Mouse (Mus musculus): Measurements from ENCODE around the gene 1110008L16Rik. TPM values are rescaled to one million over a fixed set of nuclear protein-coding genes. Genes with fewer than 3 reads are reported as not detected.
"Not testable (repeated sequence)": the region's sequence is repeated elsewhere in the genome, so short reads cannot be mapped to it uniquely, and the experiment has no call there.

1110008L16Rik gene
- polyA plus RNA-seq, 1 experiment from 2014 or later, result 8.6 TPM

DNA sequence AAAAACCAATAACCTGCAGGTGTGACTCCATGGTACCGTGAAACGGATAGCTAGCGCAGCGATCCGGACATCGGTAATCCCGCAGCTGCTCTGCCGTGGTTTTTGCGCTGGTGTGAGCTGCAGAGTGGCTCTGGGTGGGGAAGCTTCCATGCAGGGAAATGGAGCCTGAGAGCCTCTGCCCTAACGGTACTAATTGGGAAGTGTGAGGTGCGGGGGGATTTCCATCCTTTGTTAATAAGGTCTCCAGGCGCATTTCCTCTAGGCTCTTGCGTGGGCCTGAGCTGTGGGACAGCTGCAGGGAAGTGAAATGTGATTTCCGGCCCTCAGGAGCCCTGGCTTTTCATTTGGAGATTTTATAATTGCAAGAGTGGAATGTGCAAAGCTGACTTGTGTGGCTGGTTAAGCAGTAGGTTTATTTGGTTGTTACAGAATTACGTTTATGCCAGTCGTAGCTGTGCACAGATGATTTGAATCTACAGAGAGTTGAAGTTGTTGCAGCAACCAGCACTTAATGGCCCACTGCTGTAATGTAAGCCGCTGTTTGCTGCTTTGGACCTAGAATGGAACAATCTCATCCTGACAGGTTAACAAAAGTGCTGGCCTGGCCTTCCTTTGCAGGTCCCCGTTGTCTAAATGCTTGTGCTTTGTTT lies 22.4 kb downstream of the 1110008L16Rik start:
- Histone ChIP-seq H3K36me3 (ENCODE audit: control insufficient read depth, insufficient read depth, low read length) (no peaks in the 10 kb centered on the region), H3K4me2 (ENCODE audit: low read length) (no peak overlapping the region), H3K9me3 (replicated peaks; ENCODE audit: control insufficient read depth, low read length, poor library complexity, severe bottlenecking) (no peaks in the 10 kb centered on the region), H3K4me1 (ENCODE audit: control insufficient read depth, insufficient read depth, low read length) (no peaks in the 10 kb centered on the region), H3K4me3 (ENCODE audit: low read depth, low read length) (no peak overlapping the region), H3K27me3 (ENCODE audit: control insufficient read depth, insufficient read depth, low read depth, low read length) (no peaks in the 10 kb centered on the region), H3K27ac (ENCODE audit: low read length) (no peak overlapping the region; the same call in 1 of the 2 replicates), H3K9ac (ENCODE audit: low read depth, low read length) (peak overlapping the region; percentile 25; the same call in 1 of the 2 replicates)
- 76% methylated on average over 18 of the region's 18 CpGs for WGBS
- no peak for ATAC-seq

DNA sequence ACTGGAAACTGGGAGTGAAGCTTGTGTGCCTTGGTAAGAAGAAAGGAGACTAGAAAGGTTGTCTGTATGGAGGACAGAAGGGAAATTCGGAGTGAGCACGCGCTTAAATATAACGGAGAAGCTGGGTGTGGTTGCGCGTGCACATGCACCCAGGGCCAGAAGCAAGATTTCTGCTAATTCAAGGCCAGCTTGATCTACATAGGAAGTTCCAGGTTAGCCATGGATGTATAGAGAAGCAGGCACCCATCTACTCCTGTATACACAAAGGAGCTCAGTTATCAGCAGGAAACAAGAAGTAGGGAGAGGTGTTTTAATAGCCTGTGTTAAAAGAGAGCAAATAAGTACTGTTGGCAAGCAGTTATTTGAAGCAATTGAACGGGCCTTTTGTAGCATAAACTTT lies 26.3 kb downstream of the 1110008L16Rik start:
- no peak for ATAC-seq
- Histone ChIP-seq H3K9ac (ENCODE audit: low read depth, low read length) (no peak overlapping the region), H3K9me3 (replicated peaks; ENCODE audit: control insufficient read depth, low read length, poor library complexity, severe bottlenecking) (no peaks in the 10 kb centered on the region), H3K4me2 (ENCODE audit: low read length) (no peak overlapping the region), H3K4me3 (ENCODE audit: low read depth, low read length) (no peak overlapping the region), H3K36me3 (ENCODE audit: control insufficient read depth, insufficient read depth, low read length) (no peaks in the 10 kb centered on the region), H3K27ac (ENCODE audit: low read length) (no peak overlapping the region), H3K27me3 (ENCODE audit: control insufficient read depth, insufficient read depth, low read depth, low read length) (no peaks in the 10 kb centered on the region), H3K4me1 (ENCODE audit: control insufficient read depth, insufficient read depth, low read length) (no peaks in the 10 kb centered on the region)
- whole genome bisulfite sequencing, result 96% methylated on average over 7 of the region's 7 CpGs

DNA sequence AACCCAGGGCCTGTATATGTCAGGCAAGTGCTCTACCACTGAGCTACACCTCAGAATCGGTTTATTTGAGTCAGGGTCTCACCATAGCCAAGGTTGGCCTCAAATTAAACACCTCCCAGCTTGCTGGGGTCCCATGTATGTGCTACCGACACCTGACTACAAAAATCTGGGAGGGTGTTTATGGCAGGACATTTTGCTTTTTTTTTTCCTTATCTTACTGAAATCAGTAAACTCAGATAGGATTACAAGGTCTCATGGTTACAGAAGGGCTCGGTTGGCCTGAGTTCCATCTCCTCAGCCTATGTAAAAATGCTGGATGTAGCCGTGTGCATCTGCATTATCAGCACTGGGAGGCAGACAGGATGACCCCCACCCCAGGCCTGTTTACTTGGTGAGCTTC lies 29.4 kb downstream of the 1110008L16Rik start:
- Histone ChIP-seq H3K4me1 (ENCODE audit: control insufficient read depth, insufficient read depth, low read length) (no peaks in the 10 kb centered on the region), H3K4me2 (ENCODE audit: low read length) (no peak overlapping the region), H3K9ac (ENCODE audit: low read depth, low read length) (no peak overlapping the region), H3K27me3 (ENCODE audit: control insufficient read depth, insufficient read depth, low read depth, low read length) (no peaks in the 10 kb centered on the region), H3K4me3 (ENCODE audit: low read depth, low read length) (no peak overlapping the region), H3K9me3 (replicated peaks; ENCODE audit: control insufficient read depth, low read length, poor library complexity, severe bottlenecking) (no peaks in the 10 kb centered on the region), H3K27ac (ENCODE audit: low read length) (no peak overlapping the region), H3K36me3 (ENCODE audit: control insufficient read depth, insufficient read depth, low read length) (no peaks in the 10 kb centered on the region)
- no peak for ATAC-seq
- 94% methylated on average over 4 of the region's 4 CpGs for WGBS

GRCm38 (mm10) chr12:55329351-55329750 lies 30.0 kb downstream of the 1110008L16Rik start:
- ATAC-seq, result no peak
- no peaks in the 10 kb centered on the region for H3K27me3 ChIP-seq (ENCODE audit: control insufficient read depth, insufficient read depth, low read depth, low read length)
- WGBS, result 97% methylated on average over 7 of the region's 7 CpGs
- H3K9me3 ChIP-seq (replicated peaks; ENCODE audit: control insufficient read depth, low read length, poor library complexity, severe bottlenecking), result no peaks in the 10 kb centered on the region
- H3K4me3 ChIP-seq (ENCODE audit: low read depth, low read length), result no peak overlapping the region
- no peaks in the 10 kb centered on the region for H3K4me1 ChIP-seq (ENCODE audit: control insufficient read depth, insufficient read depth, low read length)
- H3K4me2 ChIP-seq (ENCODE audit: low read length), result no peak overlapping the region
- H3K9ac ChIP-seq (ENCODE audit: low read depth, low read length), result no peak overlapping the region
- H3K36me3 ChIP-seq (ENCODE audit: control insufficient read depth, insufficient read depth, low read length), result no peaks in the 10 kb centered on the region
- no peak overlapping the region for H3K27ac ChIP-seq (ENCODE audit: low read length)

GRCm38 (mm10) chr12:55333662-55334061 lies 34.3 kb downstream of the 1110008L16Rik start:
- no peak overlapping the region for H3K4me3 ChIP-seq (ENCODE audit: low read depth, low read length)
- H3K36me3 ChIP-seq (ENCODE audit: control insufficient read depth, insufficient read depth, low read length), result no peaks in the 10 kb centered on the region
- WGBS, result 89% methylated on average over 7 of the region's 7 CpGs
- no peaks in the 10 kb centered on the region for H3K9me3 ChIP-seq (replicated peaks; ENCODE audit: control insufficient read depth, low read length, poor library complexity, severe bottlenecking)
- H3K4me2 ChIP-seq (ENCODE audit: low read length), result no peak overlapping the region
- H3K9ac ChIP-seq (ENCODE audit: low read depth, low read length), result no peak overlapping the region
- no peaks in the 10 kb centered on the region for H3K27me3 ChIP-seq (ENCODE audit: control insufficient read depth, insufficient read depth, low read depth, low read length)
- ATAC-seq, result no peak
- H3K4me1 ChIP-seq (ENCODE audit: control insufficient read depth, insufficient read depth, low read length), result no peaks in the 10 kb centered on the region
- H3K27ac ChIP-seq (ENCODE audit: low read length), result no peak overlapping the region

DNA sequence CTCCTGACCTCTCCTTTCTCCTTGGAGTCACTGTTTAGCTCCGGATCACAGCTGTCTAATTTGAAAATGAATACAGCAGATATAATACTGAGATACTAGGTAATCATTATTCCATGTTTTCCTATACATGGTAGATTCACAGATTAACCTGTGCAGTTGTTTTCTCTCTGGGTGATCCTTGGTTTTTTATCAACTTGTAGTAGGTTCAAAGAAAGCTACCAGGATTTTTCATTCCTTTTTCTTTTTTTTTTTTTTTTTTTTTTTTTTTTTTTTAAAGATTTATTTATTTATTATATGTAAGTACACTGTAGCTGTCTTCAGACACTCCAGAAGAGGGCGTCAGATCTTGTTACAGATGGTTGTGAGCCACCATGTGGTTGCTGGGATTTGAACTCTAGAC lies 39.1 kb downstream of the 1110008L16Rik start:
- not testable (repeated sequence) for H3K4me3 ChIP-seq (ENCODE audit: low read depth, low read length); ATAC-seq; H3K4me1 ChIP-seq (ENCODE audit: control insufficient read depth, insufficient read depth, low read length); H3K9ac ChIP-seq (ENCODE audit: low read depth, low read length); H3K9me3 ChIP-seq (replicated peaks; ENCODE audit: control insufficient read depth, low read length, poor library complexity, severe bottlenecking); H3K27me3 ChIP-seq (ENCODE audit: control insufficient read depth, insufficient read depth, low read depth, low read length); H3K27ac ChIP-seq (ENCODE audit: low read length); H3K4me2 ChIP-seq (ENCODE audit: low read length); H3K36me3 ChIP-seq (ENCODE audit: control insufficient read depth, insufficient read depth, low read length)
- 82% methylated on average over 1 of the region's 2 CpGs for WGBS

DNA sequence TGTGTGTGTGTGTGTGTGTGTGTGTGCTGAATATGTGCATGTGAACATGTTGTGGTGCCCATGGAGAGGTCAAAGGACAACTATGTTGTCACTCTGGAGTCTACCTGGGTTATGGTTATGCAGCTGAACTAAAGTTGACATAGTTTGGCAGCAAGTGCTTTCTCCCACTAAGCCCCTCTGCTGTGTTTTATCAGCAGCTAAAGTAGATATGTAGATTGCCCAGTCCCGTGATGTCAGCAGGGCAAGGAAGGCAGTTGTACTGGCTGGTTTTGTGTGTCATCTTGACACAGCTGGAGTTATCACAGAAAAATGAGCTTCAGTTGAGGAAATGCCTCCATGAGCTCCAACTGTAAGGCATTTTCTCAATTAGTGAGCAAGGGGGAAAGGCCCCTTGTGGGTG lies 43.7 kb downstream of the 1110008L16Rik start:
- not testable (repeated sequence) for ATAC-seq; H3K36me3 ChIP-seq (ENCODE audit: control insufficient read depth, insufficient read depth, low read length); H3K27ac ChIP-seq (ENCODE audit: low read length); H3K4me1 ChIP-seq (ENCODE audit: control insufficient read depth, insufficient read depth, low read length); H3K4me3 ChIP-seq (ENCODE audit: low read depth, low read length); H3K4me2 ChIP-seq (ENCODE audit: low read length); H3K9me3 ChIP-seq (replicated peaks; ENCODE audit: control insufficient read depth, low read length, poor library complexity, severe bottlenecking); H3K27me3 ChIP-seq (ENCODE audit: control insufficient read depth, insufficient read depth, low read depth, low read length); H3K9ac ChIP-seq (ENCODE audit: low read depth, low read length)
- WGBS, result 86% methylated on average over 1 of the region's 1 CpGs

- no peak overlapping the region for H3K9ac ChIP-seq (ENCODE audit: low read depth, low read length)
- WGBS, result 70% methylated on average over 11 of the region's 11 CpGs
- H3K9me3 ChIP-seq (replicated peaks; ENCODE audit: control insufficient read depth, low read length, poor library complexity, severe bottlenecking), result no peaks in the 10 kb centered on the region
- no peaks in the 10 kb centered on the region for H3K4me1 ChIP-seq (ENCODE audit: control insufficient read depth, insufficient read depth, low read length)
- H3K27me3 ChIP-seq (ENCODE audit: control insufficient read depth, insufficient read depth, low read depth, low read length), result no peaks in the 10 kb centered on the region
- H3K4me3 ChIP-seq (ENCODE audit: low read depth, low read length), result no peak overlapping the region
- ATAC-seq, result peak; percentile 88; the same call in 1 of the 2 replicates
- H3K4me2 ChIP-seq (ENCODE audit: low read length), result peak overlapping the region; percentile 25; the same call in 1 of the 2 replicates
- H3K36me3 ChIP-seq (ENCODE audit: control insufficient read depth, insufficient read depth, low read length), result no peaks in the 10 kb centered on the region
- peak overlapping the region; percentile 51 for H3K27ac ChIP-seq (ENCODE audit: low read length)
These were observed 44.6 kb downstream of the 1110008L16Rik start for GRCm38 (mm10) chr12:55343998-55344397.

GRCm38 (mm10) chr12:55344583-55344982 lies 45.2 kb downstream of the 1110008L16Rik start:
- Histone ChIP-seq H3K27me3 (ENCODE audit: control insufficient read depth, insufficient read depth, low read depth, low read length) (no peaks in the 10 kb centered on the region), H3K4me1 (ENCODE audit: control insufficient read depth, insufficient read depth, low read length) (no peaks in the 10 kb centered on the region), H3K36me3 (ENCODE audit: control insufficient read depth, insufficient read depth, low read length) (no peaks in the 10 kb centered on the region), H3K4me2 (ENCODE audit: low read length) (peak overlapping the region; percentile 14; the same call in 1 of the 2 replicates), H3K4me3 (ENCODE audit: low read depth, low read length) (no peak overlapping the region), H3K9ac (ENCODE audit: low read depth, low read length) (no peak overlapping the region), H3K9me3 (replicated peaks; ENCODE audit: control insufficient read depth, low read length, poor library complexity, severe bottlenecking) (no peaks in the 10 kb centered on the region), H3K27ac (ENCODE audit: low read length) (peak overlapping the region; percentile 51)
- 72% methylated on average over 13 of the region's 13 CpGs for WGBS
- peak; percentile 73 for ATAC-seq

Measured in midbrain, embryonic 16.5 days (tissue).